Mouse (Mus musculus) layer of hippocampus, postnatal 14 days (tissue): ENCODE measurements around the gene Gm33543. TPM values are rescaled to one million over a fixed set of nuclear protein-coding genes. Genes with fewer than 3 reads are reported as not detected.

ENCODE experiments used
- DNase-seq, 2 experiments: peaks; one replicate each; pipeline ENCODE4 v3.0.0; 2021 to 2022; ENCODE audit warnings: low spot score in 2 of 2, mixed read lengths in 1 of 2
- long read RNA-seq, 2 experiments: library from polyadenylated mRNA; stranded (forward); transcript quantifications; one replicate each; pipeline ENCODE4 v2.0.0; 2021
- total RNA-seq, 2 experiments: library from RNA; stranded (reverse); gene quantifications; 2 replicates each; pipeline ENCODE4 v1.2.3; 2021

The Gm33543 gene
- not detected for total RNA-seq
- long read RNA-seq, experiment 1: 0 reads
- long read RNA-seq, experiment 2: 0 reads

- no peak for DNase-seq
Observed at GRCm38 (mm10) chr10:95842789-95843637, at the start of gene Gm33543. Gene Gm33543, minus strand, starts transcription at chr10:95842930.

DNA sequence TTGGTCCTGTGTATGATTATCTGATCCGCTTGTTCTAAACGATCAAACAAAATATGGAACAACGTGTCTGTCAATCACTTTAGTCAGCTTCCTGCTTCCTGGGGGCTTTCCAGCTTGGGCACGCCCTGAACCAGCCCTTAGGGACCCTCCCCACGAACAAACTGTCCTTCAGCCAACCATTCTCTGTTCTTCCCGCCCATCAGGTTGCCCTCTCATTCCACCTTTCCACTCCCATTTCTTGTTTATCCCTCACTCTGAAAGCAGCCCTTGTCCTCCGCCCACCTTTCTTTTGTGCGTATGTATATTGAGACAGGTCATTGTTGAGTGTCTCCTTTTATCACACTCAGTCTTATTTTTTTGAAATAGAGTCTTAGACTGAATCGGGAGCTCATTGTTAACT lies 49.4 kb upstream of the Gm33543 start:
- no peak for DNase-seq

DNA sequence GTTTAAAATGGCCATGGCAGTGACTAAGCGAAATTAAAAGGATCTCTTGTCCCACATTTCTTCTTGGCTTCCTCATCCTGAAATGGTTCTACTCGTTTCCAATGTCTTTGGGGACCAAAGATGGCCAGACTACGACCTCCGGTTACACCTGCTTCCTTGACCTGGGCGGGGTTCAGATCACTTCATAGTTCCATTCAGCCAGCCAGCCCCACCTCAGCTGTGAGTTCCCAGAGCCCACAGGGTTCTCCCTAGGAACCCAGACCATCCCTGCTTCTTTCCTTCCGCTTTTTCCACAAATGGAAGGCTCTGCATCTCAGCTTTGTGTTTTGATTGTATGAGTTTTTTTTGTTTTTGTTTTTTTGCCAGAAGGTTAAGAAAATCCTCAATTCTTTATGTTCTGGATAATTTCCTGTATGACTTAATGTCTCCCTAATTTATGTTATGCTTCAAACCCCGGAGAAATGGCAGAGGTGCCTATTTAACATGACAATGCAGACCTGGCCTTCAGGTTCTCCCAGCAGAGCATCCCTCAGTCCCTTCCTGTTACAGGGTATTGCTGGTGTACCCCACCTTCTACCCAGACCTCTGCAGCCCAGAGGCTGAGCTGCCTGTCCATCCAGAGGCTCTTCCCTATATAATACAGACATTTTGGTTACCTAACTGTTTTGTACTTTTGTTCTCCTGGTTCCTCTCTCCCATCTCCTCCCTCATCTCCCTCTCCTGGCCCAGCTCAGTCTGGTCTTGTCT lies 48.7 kb upstream of the Gm33543 start:
- DNase-seq: no peak

DNA sequence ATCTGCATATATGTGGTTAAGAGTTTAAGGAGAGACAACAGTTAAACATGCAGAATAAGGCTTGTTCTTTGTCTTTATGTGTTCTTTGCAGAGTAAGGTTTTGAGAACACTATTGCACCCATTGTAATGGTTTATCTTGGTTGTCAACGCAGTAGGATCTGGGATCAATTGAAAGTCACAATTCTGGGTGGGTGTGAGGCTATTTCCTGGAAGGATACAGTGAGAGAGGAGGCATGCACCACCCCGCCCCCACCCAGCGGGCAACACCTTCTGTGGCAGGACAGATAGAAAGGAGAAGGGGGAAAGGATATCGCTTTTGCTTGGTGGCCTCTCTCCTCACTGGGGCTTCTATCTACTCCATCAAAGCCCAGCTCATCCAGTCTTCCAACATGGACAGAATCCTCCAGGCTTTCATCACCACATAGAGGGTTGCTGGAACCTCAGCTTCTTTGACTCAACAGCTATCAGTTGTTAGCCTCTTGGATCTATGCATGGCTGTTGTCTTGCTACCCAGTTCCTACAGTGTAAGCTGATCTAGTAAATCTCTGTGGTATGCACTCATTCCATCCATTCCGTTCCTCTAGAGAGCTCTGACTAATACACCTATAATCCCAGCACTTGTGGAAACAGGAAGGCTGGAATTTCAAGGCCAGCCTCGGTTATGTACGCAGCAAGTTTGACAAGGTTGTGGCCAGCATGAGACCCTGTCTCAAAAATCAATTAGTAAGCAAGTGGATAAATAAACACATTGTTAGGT lies 41.2 kb upstream of the Gm33543 start:
- DNase-seq: no peak

DNA sequence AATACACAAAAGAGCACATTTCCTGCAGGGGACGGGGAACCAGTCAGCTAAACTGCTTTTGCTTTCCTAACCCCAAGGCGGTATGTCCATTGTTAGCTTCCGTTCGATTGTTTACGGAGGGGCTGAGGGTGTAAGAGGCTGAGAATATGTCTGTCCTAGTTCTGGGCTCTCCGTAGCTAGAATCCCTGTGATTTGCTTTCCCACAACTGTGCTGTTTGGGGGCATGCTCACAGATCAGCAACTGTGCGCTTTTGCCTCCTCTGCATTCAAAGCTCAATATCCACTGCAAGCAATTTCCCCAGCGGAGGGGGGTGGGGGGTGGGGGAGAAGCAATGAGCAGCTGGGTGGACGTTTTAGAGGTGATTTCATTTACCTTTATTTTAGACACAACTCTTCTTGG lies 39.3 kb upstream of the Gm33543 start:
- DNase-seq: no peak

DNA sequence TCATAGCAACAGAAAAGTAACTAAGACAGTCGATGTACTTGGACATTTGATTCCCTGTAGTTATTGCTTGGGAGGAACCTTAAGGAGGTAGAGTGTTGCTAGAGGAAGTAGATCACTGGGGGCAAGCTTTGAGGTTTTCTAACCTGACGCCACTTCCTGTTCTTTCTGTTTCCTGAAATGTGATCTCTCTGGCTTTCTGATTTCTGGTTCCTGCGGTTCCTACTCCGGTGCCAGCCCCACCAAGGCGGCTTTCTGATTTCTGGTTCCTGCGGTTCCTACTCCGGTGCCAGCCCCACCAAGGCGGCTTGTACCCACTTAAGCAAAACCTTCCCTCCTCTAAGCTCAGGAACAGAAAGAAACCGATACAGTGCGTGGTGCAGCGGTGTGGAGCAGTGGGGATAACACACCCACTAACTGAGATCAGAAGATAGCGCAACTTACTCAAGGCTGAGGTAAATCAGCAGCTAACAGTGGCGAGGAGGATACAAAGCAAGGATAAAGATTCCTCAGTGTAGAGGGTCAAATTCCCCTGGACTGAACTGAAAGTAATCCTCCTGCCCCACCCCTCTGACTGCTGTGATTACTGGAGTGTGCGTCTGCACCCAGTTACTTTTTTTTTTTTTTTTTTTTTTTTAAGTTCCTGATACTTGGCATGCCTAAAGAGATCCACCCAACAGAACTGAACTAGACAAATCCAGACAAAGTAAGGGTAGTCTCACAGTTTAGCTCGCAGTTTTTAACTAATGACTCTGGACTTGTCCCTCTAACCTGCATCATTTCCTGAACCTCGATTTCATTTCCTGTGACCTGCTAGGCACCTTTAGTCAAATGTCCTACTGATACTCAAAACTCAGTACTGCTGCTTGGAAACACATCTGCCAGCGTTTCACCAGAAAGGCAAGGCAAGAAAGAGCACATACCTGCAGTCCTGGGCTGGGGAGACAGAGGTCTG lies 37.5 kb upstream of the Gm33543 start:
- no peak for DNase-seq

GRCm38 (mm10) chr10:95870782-95871181 lies 28.1 kb upstream of the Gm33543 start:
- DNase-seq: no peak

DNA sequence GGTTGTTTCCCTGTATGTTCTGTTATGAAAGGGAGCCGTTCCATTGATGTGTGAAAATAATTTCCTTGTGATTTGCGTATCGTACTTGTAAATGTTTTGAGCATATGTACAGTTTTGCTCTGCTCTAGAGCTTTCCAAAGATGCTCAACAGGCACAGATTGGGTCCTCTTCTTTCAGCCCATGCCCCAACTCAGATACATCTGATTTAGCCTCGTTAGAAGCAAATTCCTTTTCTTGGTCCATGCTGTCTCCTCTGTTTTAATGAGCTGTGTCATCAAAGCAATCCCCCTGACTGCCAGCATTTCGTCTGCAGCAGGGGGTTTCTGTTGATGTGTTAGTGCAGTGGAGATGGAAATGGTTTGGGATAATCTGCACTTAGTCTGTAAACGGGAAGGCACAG lies 25.6 kb upstream of the Gm33543 start:
- no peak for DNase-seq

DNA sequence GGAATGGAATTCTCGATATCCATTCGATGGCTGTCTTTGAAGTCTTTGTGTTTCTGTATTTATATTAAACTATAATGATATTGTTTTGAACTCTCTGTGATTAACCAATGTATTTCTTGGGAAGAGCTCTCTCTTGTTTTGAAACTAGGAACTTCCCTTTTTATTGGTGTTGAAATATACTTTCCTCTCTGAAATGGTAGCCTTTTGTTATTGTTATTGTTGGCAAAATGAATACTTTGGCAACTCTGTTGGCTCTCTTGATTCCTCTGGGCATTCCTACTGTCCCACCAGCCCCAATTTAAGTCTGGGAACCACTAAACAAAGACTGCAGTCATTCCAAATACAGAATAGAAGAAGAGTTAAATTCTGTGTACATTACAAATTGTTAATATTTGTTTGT lies 24.9 kb upstream of the Gm33543 start:
- DNase-seq: no peak

DNA sequence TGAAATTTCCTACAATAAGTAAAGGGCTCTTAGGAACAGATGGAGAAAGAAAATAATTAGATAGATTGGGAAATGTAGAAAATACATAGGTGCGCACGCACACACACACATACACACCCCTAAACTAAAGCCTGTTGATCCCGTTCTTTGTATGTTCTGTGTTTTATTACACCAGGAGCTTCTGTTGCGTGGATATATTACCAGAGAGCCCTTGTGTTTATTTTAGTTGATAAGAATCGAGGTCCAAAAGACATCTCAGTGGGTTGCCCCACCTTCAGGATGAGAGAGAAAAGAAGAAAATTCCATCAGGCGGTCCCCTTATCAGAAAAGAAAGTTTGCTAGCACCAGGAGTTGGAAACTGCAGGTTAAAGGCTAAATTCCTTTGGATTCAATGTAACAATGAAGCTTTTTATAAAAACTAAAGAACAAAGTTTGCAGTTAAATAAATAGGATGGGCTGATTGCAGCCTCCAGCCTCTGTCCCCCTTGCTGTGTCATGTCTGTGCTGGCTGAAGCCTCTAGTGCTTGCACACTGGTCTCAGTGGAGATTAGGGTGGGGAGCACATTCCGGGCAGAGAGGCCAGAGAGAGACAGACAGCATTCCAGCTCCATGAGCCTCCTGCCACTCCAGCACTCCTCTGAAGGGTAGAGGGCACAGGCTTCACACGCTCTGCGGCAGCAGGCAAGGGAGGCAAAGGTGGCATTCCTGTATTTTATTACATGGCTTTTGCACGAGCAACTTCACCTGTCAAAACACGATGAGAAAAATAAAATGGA lies 21.8 kb upstream of the Gm33543 start:
- no peak for DNase-seq

GRCm38 (mm10) chr10:95862664-95863063 lies 19.9 kb upstream of the Gm33543 start:
- no peak for DNase-seq

DNA sequence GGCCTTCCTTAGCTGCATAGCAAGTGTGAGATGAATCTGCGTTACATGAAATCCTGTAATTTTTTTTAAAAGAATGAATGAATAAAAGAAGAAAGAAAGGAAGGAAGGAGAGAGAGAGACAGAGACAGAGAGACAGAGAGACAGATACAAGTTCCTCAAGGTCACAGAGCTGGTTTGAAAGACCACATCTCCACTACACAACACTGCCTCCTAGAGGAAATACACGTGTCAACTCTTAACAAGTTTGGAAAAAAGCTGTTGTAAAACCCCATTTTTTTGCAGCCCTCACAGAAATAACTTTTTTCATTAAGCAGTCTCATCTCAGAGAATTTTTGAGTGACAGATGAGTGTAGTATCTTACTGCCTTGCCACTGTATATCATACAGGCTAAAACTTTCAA lies 15.4 kb upstream of the Gm33543 start:
- DNase-seq: peak in 1 of 2 experiments; percentile 57

GRCm38 (mm10) chr10:95855411-95855810 lies 12.7 kb upstream of the Gm33543 start:
- DNase-seq: no peak

- no peak for DNase-seq
Observed at GRCm38 (mm10) chr10:95850504-95850903, 7.8 kb upstream of the Gm33543 start.

DNA sequence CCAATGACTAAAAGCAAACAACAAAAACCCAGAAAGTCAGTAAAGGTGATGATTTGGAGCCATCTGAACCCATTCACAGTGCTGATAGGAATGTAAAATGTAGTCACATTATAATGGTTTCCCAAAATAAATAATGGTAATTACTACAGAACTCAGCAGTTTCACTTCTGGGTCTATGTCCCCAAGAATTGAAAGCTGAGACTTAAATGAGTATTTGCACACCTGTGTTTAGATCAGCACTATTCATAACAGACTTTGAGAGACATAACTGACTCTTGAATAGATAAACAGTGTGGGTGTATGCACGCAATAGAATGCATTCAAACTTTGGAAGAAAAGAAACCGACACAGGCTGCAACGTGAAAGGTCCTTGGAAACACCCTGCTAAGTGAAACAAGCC lies 4.0 kb upstream of the Gm33543 start:
- no peak for DNase-seq

DNA sequence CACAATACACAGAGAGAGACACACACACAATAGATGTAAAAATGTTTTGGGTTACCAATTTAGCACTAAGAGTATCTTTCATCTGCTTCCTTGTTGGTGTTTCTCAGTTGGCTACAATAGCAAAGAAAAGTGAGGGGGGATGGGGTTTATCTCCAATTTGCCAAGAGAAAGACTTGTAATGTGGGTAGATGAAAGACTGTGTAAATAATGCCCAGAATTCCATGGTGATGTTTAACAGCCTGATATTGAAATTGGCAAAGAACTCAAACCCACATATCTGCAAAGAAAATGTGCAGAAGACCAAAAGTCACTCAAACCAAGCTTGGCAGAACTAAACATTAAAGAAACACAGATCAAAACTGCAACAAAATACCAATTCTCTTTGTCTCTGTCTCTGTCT lies 3.6 kb upstream of the Gm33543 start:
- DNase-seq: no peak

GRCm38 (mm10) chr10:95843878-95844277 lies 1.1 kb upstream of the Gm33543 start:
- DNase-seq: no peak

DNA sequence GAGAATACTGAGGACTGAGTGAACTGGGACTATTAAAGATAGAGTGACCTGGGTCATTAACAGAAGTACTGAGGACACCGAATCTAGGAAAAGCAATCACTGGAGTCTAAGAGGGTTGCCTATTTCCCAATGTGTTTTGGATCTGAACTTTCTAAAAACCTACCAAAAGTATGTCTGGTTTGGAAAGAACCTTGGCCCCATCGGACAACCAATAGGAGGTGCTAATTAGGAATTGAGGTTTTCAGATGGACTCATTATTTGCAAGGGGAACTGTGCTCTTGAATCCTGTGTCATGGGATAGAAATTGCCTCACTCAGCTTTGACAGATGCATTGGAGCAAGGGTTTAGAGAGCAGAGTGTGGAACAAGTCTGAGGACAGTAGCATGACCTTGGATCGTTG lies 1.5 kb downstream of the Gm33543 start:
- DNase-seq: no peak

DNA sequence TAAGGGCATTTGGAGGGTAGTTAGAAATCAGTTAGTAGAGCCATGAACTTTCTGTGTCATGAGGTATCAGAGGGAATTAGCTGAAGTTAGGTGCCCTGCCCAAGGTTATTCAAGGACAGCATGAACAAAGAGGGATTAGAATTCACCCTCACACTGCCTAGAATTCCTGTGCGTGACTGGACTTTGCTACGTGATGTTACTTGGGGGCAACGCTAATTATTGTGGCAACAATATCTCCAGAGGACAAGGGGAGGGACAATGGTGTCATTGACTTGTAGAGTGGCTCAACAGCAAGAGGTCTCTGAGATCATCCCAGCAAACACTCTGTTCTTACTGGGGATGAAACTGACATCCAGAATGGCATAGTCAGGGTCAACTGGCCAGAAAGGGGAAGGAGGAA lies 2.9 kb downstream of the Gm33543 start:
- DNase-seq: no peak

DNA sequence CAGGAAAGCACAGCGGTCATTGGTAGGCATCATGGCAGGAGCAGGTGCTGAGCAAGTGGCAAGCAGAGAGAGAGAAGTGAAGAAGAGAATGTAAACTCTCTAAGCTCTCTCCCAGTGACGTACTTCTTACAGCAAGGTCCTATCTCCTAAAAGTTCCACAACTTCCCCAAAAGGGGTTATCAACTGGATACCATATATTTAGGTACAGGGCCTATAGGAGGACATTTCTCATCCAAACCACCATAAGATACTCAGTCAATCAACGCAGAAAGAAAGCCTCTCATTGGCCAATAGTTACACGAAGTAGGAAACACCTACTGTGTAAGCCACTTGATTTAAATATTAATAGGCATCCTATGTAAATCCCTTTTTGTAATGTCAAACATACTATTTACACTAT lies 3.7 kb downstream of the Gm33543 start:
- DNase-seq: no peak
